Mouse (Mus musculus) neural tube, embryonic 11.5 days (tissue): ENCODE data around the gene Zfp655. TPM values are rescaled to one million over a fixed set of nuclear protein-coding genes. Genes with fewer than 3 reads are reported as not detected.
"Not testable (repeated sequence)": the region's sequence is repeated elsewhere in the genome, so short reads cannot be mapped to it uniquely, and the experiment has no call there.

Source experiments
- ATAC-seq: fragments of 200-750 bp; cut with Nextera tagmentation; 2 replicates; pipeline ENCODE4 v1.8.0; 2017; ENCODE audit warnings: moderate number of reproducible peaks, mild to moderate bottlenecking, moderate TSS enrichment, moderate library complexity; ENCODE audit not compliant: insufficient read depth, low FRiP score, low TSS enrichment
- DNase-seq: peaks from one replicate; pipeline ENCODE4 v3.0.0-alpha.2; 2015; ENCODE audit warnings: low spot score
- H3K27ac ChIP-seq: fragments of 300-500 bp; sonication (generic); 2 replicates; pipeline ENCODE4 v1.5.1; 2014; ENCODE audit warnings: low read depth, mild to moderate bottlenecking, low read length
- H3K27me3 ChIP-seq: fragments of 300-500 bp; sonication (generic); 2 replicates; pipeline ENCODE4 v1.6.1; 2014; ENCODE audit warnings: mild to moderate bottlenecking, low read length, mixed read lengths; ENCODE audit not compliant: control insufficient read depth, insufficient read depth
- H3K36me3 ChIP-seq: fragments of 300-500 bp; sonication (generic); 2 replicates; pipeline ENCODE4 v1.6.1; 2014; ENCODE audit warnings: mild to moderate bottlenecking, low read length, moderate library complexity, mixed read lengths; ENCODE audit not compliant: control insufficient read depth, insufficient read depth
- H3K4me1 ChIP-seq: fragments of 300-500 bp; sonication (generic); 2 replicates; pipeline ENCODE4 v1.6.1; 2014; ENCODE audit warnings: low read length, mixed read lengths; ENCODE audit not compliant: control insufficient read depth, insufficient read depth
- H3K4me2 ChIP-seq: fragments of 300-500 bp; sonication (generic); 2 replicates; pipeline ENCODE4 v1.6.1; 2014; ENCODE audit warnings: low read depth, mild to moderate bottlenecking, moderate library complexity
- H3K4me3 ChIP-seq: fragments of 300-500 bp; sonication (generic); 2 replicates; pipeline ENCODE4 v1.5.1; 2014; ENCODE audit warnings: low read depth, low read length
- H3K9ac ChIP-seq: fragments of 300-500 bp; sonication (generic); 2 replicates; pipeline ENCODE4 v1.6.1; 2014; ENCODE audit warnings: mild to moderate bottlenecking, low read length
- H3K9me3 ChIP-seq: fragments of 300-500 bp; sonication (generic); 2 replicates; pipeline ENCODE4 v1.6.1; 2016; ENCODE audit warnings: low read length; ENCODE audit not compliant: control insufficient read depth
- WGBS: fragments of 180-500 bp; shearing (Covaris S2); extraction: QIAGEN DNeasy Blood & Tissue Kit; methylation state at CpG from one replicate; pipeline ENCODE4 v1.1.7; 2014; 5-methylcytosine and 5-hydroxymethylcytosine counted together
- polyA plus RNA-seq: library from polyadenylated mRNA; unstranded; fragments of >200 nt; fragmentation: Nextera tagmentation; extraction: Ambion mirVana; gene quantifications from 2 replicates; pipeline ENCODE4 v1.2.1, GENCODE M21; 2014

Gene Zfp655
- polyA plus RNA-seq, 1 experiment from 2014 or later, result 43.3 TPM

GRCm38 (mm10) chr5:145214679-145215078 is 16.8 kb upstream of the Zfp655 start:
- H3K27me3 ChIP-seq, result no peaks in the 10 kb centered on the region
- no peak overlapping the region for H3K4me2 ChIP-seq
- no peak for DNase-seq
- no peak overlapping the region for H3K4me3 ChIP-seq
- H3K36me3 ChIP-seq, result peaks cover 11% of the 10 kb centered on the region
- ATAC-seq, result no peak
- no peaks in the 10 kb centered on the region for H3K9me3 ChIP-seq
- 68% methylated on average over 4 of the region's 4 CpGs for WGBS
- no peak overlapping the region for H3K27ac ChIP-seq
- H3K4me1 ChIP-seq, result no peaks in the 10 kb centered on the region
- H3K9ac ChIP-seq, result no peak overlapping the region

GRCm38 (mm10) chr5:145217746-145218145 is 13.8 kb upstream of the Zfp655 start:
- Histone ChIP-seq H3K36me3 (peaks cover 17% of the 10 kb centered on the region), H3K4me1 (no peaks in the 10 kb centered on the region), H3K4me2 (no peak overlapping the region), H3K4me3 (no peak overlapping the region), H3K9ac (no peak overlapping the region), H3K9me3 (no peaks in the 10 kb centered on the region), H3K27ac (no peak overlapping the region), H3K27me3 (no peaks in the 10 kb centered on the region)
- ATAC-seq (no peak), DNase-seq (no peak)
- WGBS, result 93% methylated on average over 6 of the region's 6 CpGs

GRCm38 (mm10) chr5:145218206-145218605 is 13.3 kb upstream of the Zfp655 start:
- ATAC-seq, result no peak
- Histone ChIP-seq H3K4me1 (no peaks in the 10 kb centered on the region), H3K9ac (no peak overlapping the region), H3K4me3 (no peak overlapping the region), H3K36me3 (peaks cover 17% of the 10 kb centered on the region), H3K27ac (no peak overlapping the region), H3K4me2 (no peak overlapping the region), H3K9me3 (no peaks in the 10 kb centered on the region), H3K27me3 (no peaks in the 10 kb centered on the region)
- 95% methylated on average over 21 of the region's 21 CpGs for WGBS
- no peak for DNase-seq

GRCm38 (mm10) chr5:145218671-145219070 is 12.8 kb upstream of the Zfp655 start:
- WGBS, result 95% methylated on average over 20 of the region's 20 CpGs
- H3K27ac ChIP-seq, result no peak overlapping the region
- no peaks in the 10 kb centered on the region for H3K9me3 ChIP-seq
- no peaks in the 10 kb centered on the region for H3K27me3 ChIP-seq
- H3K4me1 ChIP-seq, result no peaks in the 10 kb centered on the region
- no peak overlapping the region for H3K4me2 ChIP-seq
- H3K36me3 ChIP-seq, result peaks cover 17% of the 10 kb centered on the region
- no peak for ATAC-seq
- no peak for DNase-seq
- no peak overlapping the region for H3K9ac ChIP-seq
- no peak overlapping the region for H3K4me3 ChIP-seq

GRCm38 (mm10) chr5:145219981-145220380 is 11.5 kb upstream of the Zfp655 start:
- ATAC-seq (no peak), DNase-seq (no peak)
- Histone ChIP-seq H3K9me3 (no peaks in the 10 kb centered on the region), H3K4me1 (no peaks in the 10 kb centered on the region), H3K4me2 (no peak overlapping the region), H3K27me3 (no peaks in the 10 kb centered on the region), H3K9ac (no peak overlapping the region), H3K36me3 (peaks cover 15% of the 10 kb centered on the region), H3K4me3 (no peak overlapping the region), H3K27ac (no peak overlapping the region)
- WGBS, result 94% methylated on average over 8 of the region's 8 CpGs

GRCm38 (mm10) chr5:145222840-145223239 is 8.7 kb upstream of the Zfp655 start:
- no peak for DNase-seq
- ATAC-seq, result no peak
- Histone ChIP-seq H3K9me3 (no peaks in the 10 kb centered on the region), H3K4me2 (no peak overlapping the region), H3K27me3 (no peaks in the 10 kb centered on the region), H3K9ac (no peak overlapping the region), H3K4me1 (no peaks in the 10 kb centered on the region), H3K36me3 (peaks cover 15% of the 10 kb centered on the region), H3K27ac (no peak overlapping the region), H3K4me3 (no peak overlapping the region)
- WGBS, result 77% methylated on average over 5 of the region's 5 CpGs

GRCm38 (mm10) chr5:145223395-145223794 is 8.1 kb upstream of the Zfp655 start:
- no peak for DNase-seq
- no peaks in the 10 kb centered on the region for H3K27me3 ChIP-seq
- H3K36me3 ChIP-seq, result peaks cover 15% of the 10 kb centered on the region
- no peak overlapping the region for H3K9ac ChIP-seq
- no peak overlapping the region for H3K4me3 ChIP-seq
- no peaks in the 10 kb centered on the region for H3K4me1 ChIP-seq
- no peaks in the 10 kb centered on the region for H3K9me3 ChIP-seq
- 83% methylated on average over 12 of the region's 12 CpGs for WGBS
- no peak overlapping the region for H3K27ac ChIP-seq
- ATAC-seq, result no peak
- H3K4me2 ChIP-seq, result no peak overlapping the region

GRCm38 (mm10) chr5:145226453-145226852 is 5.1 kb upstream of the Zfp655 start:
- WGBS, result 63% methylated on average over 2 of the region's 2 CpGs

GRCm38 (mm10) chr5:145229283-145229682 is 2.2 kb upstream of the Zfp655 start:
- not testable (repeated sequence) for H3K36me3 ChIP-seq, H3K27me3 ChIP-seq, H3K4me3 ChIP-seq, H3K9ac ChIP-seq, ATAC-seq, H3K27ac ChIP-seq, H3K4me1 ChIP-seq, DNase-seq, H3K4me2 ChIP-seq, H3K9me3 ChIP-seq
- 72% methylated on average over 6 of the region's 6 CpGs for WGBS

More at GRCm38 (mm10) chr5:145226453-145226852, 5.1 kb upstream of the Zfp655 start:
- no peak overlapping the region for H3K27ac ChIP-seq
- H3K4me2 ChIP-seq, result no peak overlapping the region
- peaks cover 3% of the 10 kb centered on the region; the same call in 1 of the 2 replicates for H3K4me1 ChIP-seq
- no peaks in the 10 kb centered on the region for H3K27me3 ChIP-seq
- H3K36me3 ChIP-seq, result peaks cover 3% of the 10 kb centered on the region; the same call in 1 of the 2 replicates
- no peak for ATAC-seq
- no peak overlapping the region for H3K9ac ChIP-seq
- H3K9me3 ChIP-seq, result no peaks in the 10 kb centered on the region
- DNase-seq, result no peak
- no peak overlapping the region for H3K4me3 ChIP-seq
